10 mouse cellular contexts compared by ENCODE assay signal in genomic region chr5:65900862-65901265, GRCm38 (mm10). TPM values are rescaled to one million over a fixed set of nuclear protein-coding genes. Genes with fewer than 3 reads are reported as not detected.
A peak's percentile ranks its signal among the peaks of the same experiment; 100 is the strongest.
DNase-seq lines count a peak whose midpoint lies in the region; ATAC-seq lines count a peak whose summit lies in the region.
"Had no signal": no experiment of that assay in that cellular context is flagged by ENCODE, and none has a peak within 500 bp of the region (broad histone marks: within the 10 kb centered on the region; RNA-seq: fewer than 3 reads in every experiment).

No protein-coding gene starts in this region.

- ATAC-seq in hindbrain, embryonic 13.5 days (ENCODE audit: low FRiP score), result 0 out of 2 replicates have a peak, but pooled peaks have one; percentile 39
- ATAC-seq in granulocyte monocyte progenitor cell, adult 5-6 weeks (replicated peaks; ENCODE audit: poor library complexity, severe bottlenecking), result peak; percentile 92
- ATAC-seq in liver, embryonic 15.5 days (ENCODE audit: insufficient read depth), result peak; percentile 61

- peak overlapping the region; percentile 23; the same call in 1 of the 2 replicates for H3K27ac ChIP-seq in hindbrain, embryonic 13.5 days
- H3K27ac ChIP-seq in hindbrain, embryonic 10.5 days, result no peak overlapping the region
- H3K27ac ChIP-seq in liver, embryonic 15.5 days (replicated peaks), result no peak overlapping the region

- H3K4me2 ChIP-seq in hindbrain, embryonic 13.5 days, result no peak overlapping the region
- no peak overlapping the region for H3K4me2 ChIP-seq in liver, embryonic 15.5 days

- H3K36me3 ChIP-seq in hindbrain, embryonic 13.5 days, result no peaks in the 10 kb centered on the region
- H3K36me3 ChIP-seq in hindbrain, embryonic 10.5 days, result no peaks in the 10 kb centered on the region
- no peaks in the 10 kb centered on the region for H3K36me3 ChIP-seq in liver, embryonic 15.5 days (replicated peaks)

- H3K4me1 ChIP-seq in hindbrain, embryonic 13.5 days (replicated peaks), result no peaks in the 10 kb centered on the region; the same call in 1 of the 2 replicates
- 0 out of 2 replicates have a peak, but pooled peaks cover 3% of the 10 kb centered on the region for H3K4me1 ChIP-seq in hindbrain, embryonic 10.5 days (replicated peaks)
- H3K4me1 ChIP-seq in liver, embryonic 15.5 days (replicated peaks), result peaks cover 10% of the 10 kb centered on the region

- H3K9me3 ChIP-seq in hindbrain, embryonic 13.5 days, result peaks cover 17% of the 10 kb centered on the region
- H3K9me3 ChIP-seq in hindbrain, embryonic 10.5 days, result peaks cover 26% of the 10 kb centered on the region
- H3K9me3 ChIP-seq in liver, embryonic 15.5 days (replicated peaks), result no peaks in the 10 kb centered on the region

- H3K4me3 ChIP-seq in hindbrain, embryonic 13.5 days, result no peak overlapping the region
- H3K4me3 ChIP-seq in hindbrain, embryonic 10.5 days, result no peak overlapping the region
- no peak overlapping the region for H3K4me3 ChIP-seq in liver, embryonic 15.5 days (replicated peaks)

- 53% methylated on average over 7 of the region's 7 CpGs for WGBS in hindbrain, embryonic 13.5 days
- 69% methylated on average over 7 of the region's 7 CpGs for WGBS in hindbrain, embryonic 10.5 days
- WGBS in liver, embryonic 15.5 days (ENCODE audit: insufficient replicate concordance), result 3% methylated on average over 7 of the region's 7 CpGs

- DNase-seq in hindbrain, embryonic 10.5 days (ENCODE audit: low spot score), result no peak
- DNase-seq in ES-CJ7 (ENCODE audit: low read depth, low spot score), result peak; percentile 21
- peak; percentile 68 to 72 for DNase-seq in thymus, postnatal 10 days (ENCODE audit: low spot score in 2 of 2)
- DNase-seq in embryo, embryonic 10 days (ENCODE audit: low spot score), result no peak
- no peak for DNase-seq in ovary, postnatal 10 days (ENCODE audit: low spot score)

- no peak overlapping the region for H3K9ac ChIP-seq in hindbrain, embryonic 13.5 days
- H3K9ac ChIP-seq in liver, embryonic 15.5 days, result no peak overlapping the region

- H3K27me3 ChIP-seq in hindbrain, embryonic 13.5 days, result no peaks in the 10 kb centered on the region
- H3K27me3 ChIP-seq in hindbrain, embryonic 10.5 days (ENCODE audit: insufficient read depth, poor library complexity, severe bottlenecking), result no peaks in the 10 kb centered on the region
- no peaks in the 10 kb centered on the region for H3K27me3 ChIP-seq in liver, embryonic 15.5 days

RNA-seq across cellular contexts. Expression of gene Chrna9, which starts 33.9 kb away (rescaled TPM):
- 0.14 TPM in 1 of 2 replicates, not detected in the other for polyA plus RNA-seq in hindbrain, embryonic 13.5 days (2015; fragmentation: Nextera tagmentation; extraction: Ambion mirVana)
- 0.31 and 1.0 TPM in 2 replicates for polyA plus RNA-seq in hindbrain, embryonic 10.5 days (2016; fragmentation: Nextera tagmentation; extraction: Ambion mirVana)
- total RNA-seq in granulocyte monocyte progenitor cell, adult 5-6 weeks (2014; fragmentation: Nextera tagmentation), result not detected in 2 replicates
- total RNA-seq in granulocyte monocyte progenitor cell, adult 5-6 weeks (2017), result not detected in 2 replicates
- polyA plus RNA-seq in liver, embryonic 15.5 days (2015; fragmentation: Nextera tagmentation; extraction: Ambion mirVana), result not detected in 2 replicates
- polyA plus RNA-seq: intestine, embryonic 14.5 days; small intestine, adult 2 months had no signal

RNA-seq across cellular contexts. Expression of gene Rhoh, which starts 39.9 kb away (rescaled TPM):
- 0.30 and 0.60 TPM in 2 replicates for polyA plus RNA-seq in hindbrain, embryonic 13.5 days (2015; fragmentation: Nextera tagmentation; extraction: Ambion mirVana)
- polyA plus RNA-seq in hindbrain, embryonic 10.5 days (2016; fragmentation: Nextera tagmentation; extraction: Ambion mirVana), result 0.44 and 0.52 TPM in 2 replicates
- total RNA-seq in granulocyte monocyte progenitor cell, adult 5-6 weeks (2014; fragmentation: Nextera tagmentation), result 14.4 and 20.0 TPM in 2 replicates
- 14.6 and 18.5 TPM in 2 replicates for total RNA-seq in granulocyte monocyte progenitor cell, adult 5-6 weeks (2017)
- polyA plus RNA-seq in liver, embryonic 15.5 days (2015; fragmentation: Nextera tagmentation; extraction: Ambion mirVana), result 1.6 and 1.8 TPM in 2 replicates

Comparison
In these comparisons a context has a peak if more than half of its experiments do, and no peak if none do; other contexts are left out.
1. ATAC-seq: peak in every context shown above with its lines; median percentile 92 in granulocyte monocyte progenitor cell, adult 5-6 weeks; 61 in liver, embryonic 15.5 days; 39 in hindbrain, embryonic 13.5 days.
2. DNase-seq: peak in ES-CJ7 (single experiment) and thymus, postnatal 10 days (2 of 2); none in hindbrain, embryonic 10.5 days (single experiment), embryo, embryonic 10 days (single experiment) and ovary, postnatal 10 days (single experiment).